Mouse (Mus musculus) heart, postnatal 0 days (tissue): ENCODE results near the gene Gps2.

Experiments used
- CTCF ChIP-seq: IDR thresholded peaks from 2 replicates; pipeline ENCODE4 v1.5.1; 2016; ENCODE audit warnings: antibody characterized with exemption, control low read depth, low read depth
- EP300 ChIP-seq: IDR thresholded peaks from 2 replicates; pipeline ENCODE4 v1.6.1; 2016; ENCODE audit warnings: antibody characterized with exemption, low read depth

DNA sequence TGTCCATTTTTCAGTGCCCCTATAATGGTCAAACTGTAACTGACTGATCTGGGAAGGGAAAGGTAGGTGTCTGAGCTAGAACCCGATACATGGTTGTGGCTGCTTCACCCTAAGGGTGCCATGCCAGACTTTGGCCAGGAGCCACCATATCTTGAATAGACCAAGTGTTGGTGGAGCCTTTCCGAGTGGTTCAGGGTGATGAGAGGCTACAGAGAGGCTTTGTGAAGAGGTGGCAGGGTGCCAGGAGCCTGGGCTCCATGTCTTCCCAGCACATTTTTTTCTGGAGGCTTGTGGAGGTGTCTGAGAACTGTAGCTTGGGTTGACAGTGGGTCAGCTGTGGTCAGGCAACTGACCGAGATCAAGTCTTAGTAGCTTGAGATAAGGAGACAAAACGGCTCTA, 22.2 kb upstream of the Gps2 start:
- TF ChIP-seq CTCF (no peak), EP300 (no peak)
